Mouse (Mus musculus) embryonic fibroblast, embryonic 13.5 days (primary cell): ENCODE measurements around the gene Gm20388.

Source experiments
- CTCF ChIP-seq: IDR thresholded peaks from 2 replicates; pipeline ENCODE4 v1.5.1; 2011; ENCODE audit warnings: mild to moderate bottlenecking, control low read depth, low read length, moderate library complexity, borderline replicate concordance; ENCODE audit not compliant: insufficient read depth
- POLR2A ChIP-seq: IDR thresholded peaks from 2 replicates; pipeline ENCODE4 v1.6.1; 2011; ENCODE audit warnings: low read depth, mild to moderate bottlenecking, control low read depth, low read length, moderate library complexity

- no peak for TF ChIP-seq CTCF
- no peak for TF ChIP-seq POLR2A
These were observed 384.6 kb downstream of the Gm20388 start for GRCm38 (mm10) chr8:120294982-120295870.
